Mouse (Mus musculus) hindlimb bud, embryonic 11.5 days (tissue): ENCODE data around the gene Zfp185.
"Not testable (repeated sequence)": the region's sequence is repeated elsewhere in the genome, so short reads cannot be mapped to it uniquely, and the experiment has no call there.

Experiments used
- DNase-seq: peaks from one replicate; pipeline ENCODE4 v3.0.0-alpha.2; 2012; ENCODE audit warnings: low read depth, low spot score; ENCODE audit errors: extremely low spot score

Gene Zfp185

GRCm38 (mm10) chrX:73061528-73061927 is 74.4 kb downstream of the Zfp185 start:
- DNase-seq, result no peak

- DNase-seq, result no peak
Measured at GRCm38 (mm10) chrX:73062323-73062722, 75.2 kb downstream of the Zfp185 start.

GRCm38 (mm10) chrX:73063512-73064414 is 76.6 kb downstream of the Zfp185 start:
- DNase-seq, result no peak

GRCm38 (mm10) chrX:73064415-73064793 is 77.3 kb downstream of the Zfp185 start, which contains the start of gene Pnma3:
Pnma3 (plus strand) TSS chrX:73064787.
- DNase-seq, result no peak

DNA sequence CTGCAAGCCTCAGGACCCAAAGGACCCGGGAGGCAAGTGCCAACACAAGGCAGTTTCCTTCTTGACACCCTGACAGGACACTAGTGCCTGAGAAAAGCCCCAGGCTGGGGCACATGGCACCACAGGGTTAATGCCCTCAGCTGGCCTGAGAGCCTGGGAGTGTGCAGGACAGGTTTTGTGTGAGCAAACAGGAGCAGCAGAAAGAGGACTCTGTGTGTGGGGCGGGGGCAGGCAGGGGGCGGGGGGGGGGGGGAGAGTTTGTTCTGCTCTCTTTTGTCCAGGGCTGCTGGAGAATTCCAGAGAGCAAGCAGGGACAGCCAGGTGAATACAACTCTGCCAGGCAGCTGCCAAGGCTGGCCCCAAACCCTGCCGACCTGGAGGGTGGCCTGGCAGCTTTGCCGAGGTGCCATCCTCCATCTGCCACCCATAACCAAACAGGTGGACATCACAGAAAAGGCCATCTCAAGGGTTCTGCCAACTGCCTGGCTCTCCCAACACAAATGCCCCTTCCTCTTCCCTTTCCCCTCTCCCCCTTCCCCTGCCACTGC is 79.7 kb downstream of the Zfp185 start:
- DNase-seq, result not testable (repeated sequence)
